ENCODE assay signal across 9 mouse cellular contexts in genomic region chr5:33220350-33221044, GRCm38 (mm10). TPM values are rescaled to one million over a fixed set of nuclear protein-coding genes. Genes with fewer than 3 reads are reported as not detected.
DNase-seq lines count a peak whose midpoint lies in the region; ATAC-seq and TF ChIP-seq lines count a peak whose summit lies in the region.
"Had no signal": no experiment of that assay in that cellular context is flagged by ENCODE, and none has a peak within 500 bp of the region (broad histone marks: within the 10 kb centered on the region; RNA-seq: fewer than 3 reads in every experiment).

No protein-coding gene starts in this region.

- no peak overlapping the region for H3K27ac ChIP-seq in kidney, adult 2 months (ENCODE audit: insufficient read depth, low read depth, low read length)

- no peaks in the 10 kb centered on the region for H3K36me3 ChIP-seq in kidney, adult 2 months (ENCODE audit: control insufficient read depth, insufficient read depth, low read length)

- TF ChIP-seq CTCF in kidney, adult 2 months (conservative IDR thresholded peaks at IDR 0.05; ENCODE audit: insufficient read depth, insufficient read length, low read depth, low read length): no peak

- no peak for TF ChIP-seq POLR2A in kidney, adult 2 months (IDR thresholded peaks at IDR 0.05; ENCODE audit: low read depth, low read length)

- H3K4me3 ChIP-seq in kidney, adult 2 months (ENCODE audit: insufficient read depth, low read depth, low read length): no peak overlapping the region

- peak; percentile 58 for DNase-seq in adrenal gland, postnatal 10 days
- no peak for DNase-seq in adrenal gland, postnatal 4 days (ENCODE audit: low spot score in 2 of 2)
- DNase-seq in kidney, adult 2 months: peak; percentile 51
- no peak for DNase-seq in kidney, postnatal 10 days
- peak; percentile 26 to 39 for DNase-seq in kidney, postnatal 36 days
- peak; percentile 41 to 69 for DNase-seq in lung, postnatal 4 days
- DNase-seq in natural killer cell, adult 2 months (ENCODE audit: low spot score in 2 of 2): no peak
- DNase-seq: cerebellum, adult 8-10 months had no signal

- H3K27me3 ChIP-seq in kidney, adult 2 months (replicated peaks; ENCODE audit: control insufficient read depth, insufficient read depth, low read length): no peaks in the 10 kb centered on the region

- H3K4me1 ChIP-seq in kidney, adult 2 months (ENCODE audit: control insufficient read depth, insufficient read depth, low read length): no peaks in the 10 kb centered on the region

- WGBS in kidney, adult 2 months: 64% methylated on average over 10 of the region's 10 CpGs

- ATAC-seq in activated CD4-positive, CD25-positive, alpha-beta regulatory T cell, adult 4 months: no peak

RNA-seq across cellular contexts. Expression of gene Spon2, which starts 2.2 kb away (rescaled TPM):
- 1 to 10 TPM; 7.8 to 8.5 TPM for total RNA-seq in adrenal gland, postnatal 10 days (2021)
- 1 to 10 TPM; 5.2 to 9.7 TPM for total RNA-seq in adrenal gland, postnatal 4 days (2021)
- 1.5 and 2.5 TPM in 2 replicates for polyA plus RNA-seq in kidney, adult 2 months (2012; rRNA removed)
- not detected for polyA plus RNA-seq in activated CD4-positive, CD25-positive, alpha-beta regulatory T cell, adult 4 months (2017; shearing (Covaris generic))

RNA-seq across cellular contexts. Expression of gene Ctbp1, which starts 54.3 kb away (rescaled TPM):
- 100 to 1,000 TPM; 202 to 229 TPM for total RNA-seq in adrenal gland, postnatal 10 days (2021)
- total RNA-seq in adrenal gland, postnatal 4 days (2021): 100 to 1,000 TPM; 248 to 269 TPM
- polyA plus RNA-seq in kidney, adult 2 months (2012; rRNA removed): 209 and 253 TPM in 2 replicates
- polyA plus RNA-seq in activated CD4-positive, CD25-positive, alpha-beta regulatory T cell, adult 4 months (2017; shearing (Covaris generic)): 10 to 100 TPM; 21.3 to 27.1 TPM

Comparison
In these comparisons a context has a peak if more than half of its experiments do, and no peak if none do; other contexts are left out.
1. DNase-seq: peak in adrenal gland, postnatal 10 days (single experiment), kidney, adult 2 months (single experiment), kidney, postnatal 36 days (2 of 2) and lung, postnatal 4 days (2 of 2); none in adrenal gland, postnatal 4 days (0 of 2), kidney, postnatal 10 days (single experiment) and natural killer cell, adult 2 months (0 of 2).